In genomic region chr6:8484437-8485275, GRCm38 (mm10) we compare ENCODE assay signal across 12 mouse cellular contexts. TPM values are rescaled to one million over a fixed set of nuclear protein-coding genes. Genes with fewer than 3 reads are reported as not detected.
DNase-seq lines count a peak whose midpoint lies in the region; ATAC-seq and TF ChIP-seq lines count a peak whose summit lies in the region.
"Had no signal": no experiment of that assay in that cellular context is flagged by ENCODE, and none has a peak within 500 bp of the region (broad histone marks: within the 10 kb centered on the region; RNA-seq: fewer than 3 reads in every experiment).

No protein-coding gene starts in this region.

- no peak for TF ChIP-seq CTCF in heart, postnatal 0 days (IDR thresholded peaks at IDR 0.05; ENCODE audit: low read depth)

- TF ChIP-seq EP300 in heart, postnatal 0 days (IDR thresholded peaks at IDR 0.05; ENCODE audit: low read depth) = no peak

- 0 out of 2 replicates have a peak, but pooled peaks cover 8% of the 10 kb centered on the region for H3K4me1 ChIP-seq in heart, postnatal 0 days (ENCODE audit: control insufficient read depth, insufficient read depth)
- H3K4me1 ChIP-seq in liver, embryonic 12.5 days = peaks cover 43% of the 10 kb centered on the region
- H3K4me1 ChIP-seq: hindbrain, embryonic 12.5 days had no signal

- no peaks in the 10 kb centered on the region for H3K27me3 ChIP-seq in heart, postnatal 0 days (ENCODE audit: control insufficient read depth, insufficient read depth, low read length)
- H3K27me3 ChIP-seq in liver, embryonic 12.5 days (replicated peaks) = no peaks in the 10 kb centered on the region
- H3K27me3 ChIP-seq: hindbrain, embryonic 12.5 days had no signal

- no peak overlapping the region for H3K4me2 ChIP-seq in heart, postnatal 0 days (ENCODE audit: low read depth, low read length)
- H3K4me2 ChIP-seq in liver, embryonic 12.5 days = peak overlapping the region; percentile 46
- H3K4me2 ChIP-seq: hindbrain, embryonic 12.5 days; lung, embryonic 14.5 days had no signal

- H3K27ac ChIP-seq in heart, postnatal 0 days (ENCODE audit: low read depth) = peak overlapping the region; percentile 63; the same call in 1 of the 2 replicates
- H3K27ac ChIP-seq in liver, embryonic 12.5 days = peak overlapping the region; percentile 49
- H3K27ac ChIP-seq: hindbrain, embryonic 12.5 days had no signal

- no peak overlapping the region; the same call in 1 of the 2 replicates for H3K9ac ChIP-seq in heart, postnatal 0 days (replicated peaks; ENCODE audit: low read depth, low read length)
- peak overlapping the region; percentile 39; the same call in 1 of the 2 replicates for H3K9ac ChIP-seq in liver, embryonic 12.5 days
- H3K9ac ChIP-seq: hindbrain, embryonic 12.5 days; lung, embryonic 14.5 days had no signal

- no peak overlapping the region for H3K4me3 ChIP-seq in heart, postnatal 0 days (ENCODE audit: low read depth, low read length)
- no peak overlapping the region for H3K4me3 ChIP-seq in liver, embryonic 12.5 days
- H3K4me3 ChIP-seq: hindbrain, embryonic 12.5 days had no signal

- no peak for ATAC-seq in heart, postnatal 0 days (ENCODE audit: insufficient read depth, low read depth)
- ATAC-seq in liver, embryonic 12.5 days = peak; percentile 82
- ATAC-seq: forebrain, embryonic 14.5 days had no signal

- H3K9me3 ChIP-seq in heart, postnatal 0 days (replicated peaks; ENCODE audit: control insufficient read depth, low read length) = no peaks in the 10 kb centered on the region
- H3K9me3 ChIP-seq in liver, embryonic 12.5 days (replicated peaks) = no peaks in the 10 kb centered on the region
- H3K9me3 ChIP-seq: hindbrain, embryonic 12.5 days had no signal

- DNase-seq in heart, postnatal 0 days (ENCODE audit: low spot score) = no peak
- no peak for DNase-seq in heart, postnatal 4 days
- DNase-seq in ZHBTc4 (ENCODE audit: low read depth, low spot score) (peak; percentile 7), adipocyte (ENCODE audit: low spot score) (no peak)
- DNase-seq in thymus, postnatal 0 days (ENCODE audit: low spot score) = peak; percentile 71
- no peak for DNase-seq in cerebellum, adult 11 months
- no peak for DNase-seq in cerebellum, postnatal 10 days
- DNase-seq: embryo, embryonic 11 days had no signal

- WGBS in heart, postnatal 0 days = 77% methylated on average over 17 of the region's 17 CpGs
- WGBS in liver, embryonic 12.5 days (ENCODE audit: insufficient replicate concordance) = 64% methylated on average over 17 of the region's 17 CpGs

- no peaks in the 10 kb centered on the region for H3K36me3 ChIP-seq in heart, postnatal 0 days (replicated peaks; ENCODE audit: control insufficient read depth, insufficient read depth, low read length)
- no peaks in the 10 kb centered on the region for H3K36me3 ChIP-seq in liver, embryonic 12.5 days
- H3K36me3 ChIP-seq: hindbrain, embryonic 12.5 days had no signal

RNA-seq across cellular contexts. Expression of gene Glcci1, which starts 24.7 kb away (rescaled TPM):
- 14.3 and 23.4 TPM in 2 replicates for total RNA-seq in heart, postnatal 0 days (2014; rRNA removed; ENCODE audit: low replicate concordance)
- polyA plus RNA-seq in heart, postnatal 0 days (2015; fragmentation: Nextera tagmentation; extraction: Ambion mirVana) = 2.7 and 3.2 TPM in 2 replicates
- total RNA-seq in heart, postnatal 4 days (2021) = 10 to 100 TPM; 15.4 to 16.7 TPM
- polyA plus RNA-seq in liver, embryonic 12.5 days (2016; fragmentation: Nextera tagmentation; extraction: Ambion mirVana) = 1.6 and 1.8 TPM in 2 replicates
- polyA plus RNA-seq in thymus, postnatal 0 days (2015; fragmentation: Nextera tagmentation; extraction: Ambion mirVana) = 86.5 and 106 TPM in 2 replicates

Comparison
In these comparisons a context has a peak if more than half of its experiments do, and no peak if none do; other contexts are left out.
1. DNase-seq: peak in ZHBTc4 (single experiment) and thymus, postnatal 0 days (single experiment); none in heart, postnatal 0 days (single experiment), heart, postnatal 4 days (single experiment), adipocyte (single experiment), cerebellum, adult 11 months (single experiment) and cerebellum, postnatal 10 days (0 of 2).
2. RNA of gene Glcci1, which starts 24.7 kb away (polyA plus RNA-seq): 86.5 to 106 TPM in thymus, postnatal 0 days; 2.7 to 3.2 TPM in heart, postnatal 0 days and 1.6 to 1.8 TPM in liver, embryonic 12.5 days; every median in the first group is over 10 times any median in the second.